Mouse (Mus musculus): ENCODE measurements around the gene Bhmt. TPM values are rescaled to one million over a fixed set of nuclear protein-coding genes. Genes with fewer than 3 reads are reported as not detected.

Bhmt gene
- total RNA-seq (2014; rRNA removed; ENCODE audit: low replicate concordance) (not detected in 2 replicates), polyA plus RNA-seq (2015; fragmentation: Nextera tagmentation; extraction: Ambion mirVana) (0.15 TPM in 1 of 2 replicates, not detected in the other)

GRCm38 (mm10) chr13:93637282-93638245 is at the start of gene Bhmt:
TSS of gene Bhmt (minus strand) at chr13:93637961.
- H3K4me3 ChIP-seq (ENCODE audit: low read depth, low read length) = no peak within 1 kb of the TSS
- H3K4me2 ChIP-seq (ENCODE audit: low read depth, low read length) = no peak within 1 kb of the TSS
- 66% methylated on average over 19 of the region's 19 CpGs for WGBS
- ATAC-seq (ENCODE audit: insufficient read depth, low read depth) (no peak), DNase-seq (ENCODE audit: low spot score) (no peak)
- H3K4me1 ChIP-seq (ENCODE audit: control insufficient read depth, insufficient read depth) = no peaks in the 10 kb centered on the region
- H3K9me3 ChIP-seq (replicated peaks; ENCODE audit: control insufficient read depth, low read length) = no peaks in the 10 kb centered on the region
- no peak within 1 kb of the TSS for H3K27ac ChIP-seq (ENCODE audit: low read depth)
- no peaks in the 10 kb centered on the region for H3K36me3 ChIP-seq (replicated peaks; ENCODE audit: control insufficient read depth, insufficient read depth, low read length)
- H3K27me3 ChIP-seq (ENCODE audit: control insufficient read depth, insufficient read depth, low read length) = no peaks in the 10 kb centered on the region
- no peak within 1 kb of the TSS for H3K9ac ChIP-seq (replicated peaks; ENCODE audit: low read depth, low read length)
- TF ChIP-seq CTCF (IDR thresholded peaks at IDR 0.05; ENCODE audit: low read depth) (no peak), EP300 (IDR thresholded peaks at IDR 0.05; ENCODE audit: low read depth) (no peak)

GRCm38 (mm10) chr13:93687321-93687720 is 49.6 kb upstream of the Bhmt start:
- WGBS = 21% methylated on average over 5 of the region's 5 CpGs
- Histone ChIP-seq H3K4me2 (ENCODE audit: low read depth, low read length) (no peak overlapping the region), H3K36me3 (replicated peaks; ENCODE audit: control insufficient read depth, insufficient read depth, low read length) (no peaks in the 10 kb centered on the region), H3K9me3 (replicated peaks; ENCODE audit: control insufficient read depth, low read length) (no peaks in the 10 kb centered on the region), H3K9ac (replicated peaks; ENCODE audit: low read depth, low read length) (no peak overlapping the region), H3K27ac (ENCODE audit: low read depth) (no peak overlapping the region), H3K4me1 (ENCODE audit: control insufficient read depth, insufficient read depth) (no peaks in the 10 kb centered on the region), H3K27me3 (ENCODE audit: control insufficient read depth, insufficient read depth, low read length) (no peaks in the 10 kb centered on the region), H3K4me3 (ENCODE audit: low read depth, low read length) (no peak overlapping the region)
- no peak for TF ChIP-seq EP300 (IDR thresholded peaks at IDR 0.05; ENCODE audit: low read depth)
- no peak for DNase-seq (ENCODE audit: low spot score)
- ATAC-seq (ENCODE audit: insufficient read depth, low read depth) = no peak

DNA sequence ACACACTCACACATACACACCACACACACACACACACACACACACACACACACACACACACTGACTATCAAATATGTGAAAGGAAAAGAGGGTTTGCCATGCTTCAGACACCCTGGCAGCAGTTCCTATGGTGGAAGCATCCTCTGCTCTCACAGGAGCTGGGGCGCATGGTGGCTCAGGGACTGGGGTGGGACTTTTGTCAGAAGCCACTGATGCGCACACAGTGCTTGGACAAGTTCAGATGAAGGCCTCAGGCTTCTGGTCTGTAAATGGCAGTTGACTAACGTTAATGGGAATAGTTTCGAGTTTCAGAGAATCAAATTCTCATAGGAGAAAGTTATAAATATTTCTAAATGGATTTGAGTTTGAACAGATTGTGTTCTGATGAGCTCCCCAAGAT is 47.5 kb upstream of the Bhmt start:
- TF ChIP-seq CTCF (IDR thresholded peaks at IDR 0.05; ENCODE audit: low read depth) = no peak
- no peak for TF ChIP-seq EP300 (IDR thresholded peaks at IDR 0.05; ENCODE audit: low read depth)
- H3K27ac ChIP-seq (ENCODE audit: low read depth) = no peak overlapping the region
- no peaks in the 10 kb centered on the region for H3K9me3 ChIP-seq (replicated peaks; ENCODE audit: control insufficient read depth, low read length)
- no peak for DNase-seq (ENCODE audit: low spot score)
- no peaks in the 10 kb centered on the region for H3K27me3 ChIP-seq (ENCODE audit: control insufficient read depth, insufficient read depth, low read length)
- 88% methylated on average over 4 of the region's 4 CpGs for WGBS
- H3K4me2 ChIP-seq (ENCODE audit: low read depth, low read length) = no peak overlapping the region
- H3K9ac ChIP-seq (replicated peaks; ENCODE audit: low read depth, low read length) = no peak overlapping the region
- no peaks in the 10 kb centered on the region for H3K4me1 ChIP-seq (ENCODE audit: control insufficient read depth, insufficient read depth)
- ATAC-seq (ENCODE audit: insufficient read depth, low read depth) = no peak
- H3K4me3 ChIP-seq (ENCODE audit: low read depth, low read length) = no peak overlapping the region
- H3K36me3 ChIP-seq (replicated peaks; ENCODE audit: control insufficient read depth, insufficient read depth, low read length) = no peaks in the 10 kb centered on the region

GRCm38 (mm10) chr13:93683336-93683735 is 45.6 kb upstream of the Bhmt start:
- Histone ChIP-seq H3K4me2 (ENCODE audit: low read depth, low read length) (no peak overlapping the region), H3K27ac (ENCODE audit: low read depth) (no peak overlapping the region), H3K27me3 (ENCODE audit: control insufficient read depth, insufficient read depth, low read length) (no peaks in the 10 kb centered on the region), H3K4me3 (ENCODE audit: low read depth, low read length) (no peak overlapping the region), H3K4me1 (ENCODE audit: control insufficient read depth, insufficient read depth) (no peaks in the 10 kb centered on the region), H3K9ac (replicated peaks; ENCODE audit: low read depth, low read length) (no peak overlapping the region), H3K9me3 (replicated peaks; ENCODE audit: control insufficient read depth, low read length) (no peaks in the 10 kb centered on the region), H3K36me3 (replicated peaks; ENCODE audit: control insufficient read depth, insufficient read depth, low read length) (no peaks in the 10 kb centered on the region)
- ATAC-seq (ENCODE audit: insufficient read depth, low read depth) (no peak), DNase-seq (ENCODE audit: low spot score) (no peak)
- TF ChIP-seq CTCF (IDR thresholded peaks at IDR 0.05; ENCODE audit: low read depth) = no peak
- TF ChIP-seq EP300 (IDR thresholded peaks at IDR 0.05; ENCODE audit: low read depth) = no peak

- peaks cover 10% of the 10 kb centered on the region; the same call in 1 of the 2 replicates for H3K27me3 ChIP-seq (ENCODE audit: control insufficient read depth, insufficient read depth, low read length)
- TF ChIP-seq EP300 (IDR thresholded peaks at IDR 0.05; ENCODE audit: low read depth) = no peak
- no peak for TF ChIP-seq CTCF (IDR thresholded peaks at IDR 0.05; ENCODE audit: low read depth)
- no peaks in the 10 kb centered on the region for H3K36me3 ChIP-seq (replicated peaks; ENCODE audit: control insufficient read depth, insufficient read depth, low read length)
- H3K4me1 ChIP-seq (ENCODE audit: control insufficient read depth, insufficient read depth) = no peaks in the 10 kb centered on the region
- H3K9me3 ChIP-seq (replicated peaks; ENCODE audit: control insufficient read depth, low read length) = no peaks in the 10 kb centered on the region
- no peak for DNase-seq (ENCODE audit: low spot score)
- H3K4me2 ChIP-seq (ENCODE audit: low read depth, low read length) = no peak overlapping the region
- H3K9ac ChIP-seq (replicated peaks; ENCODE audit: low read depth, low read length) = no peak overlapping the region
- H3K27ac ChIP-seq (ENCODE audit: low read depth) = no peak overlapping the region
- H3K4me3 ChIP-seq (ENCODE audit: low read depth, low read length) = no peak overlapping the region
- no peak for ATAC-seq (ENCODE audit: insufficient read depth, low read depth)
- 49% methylated on average over 9 of the region's 9 CpGs for WGBS
Observed at GRCm38 (mm10) chr13:93676864-93677263, 39.1 kb upstream of the Bhmt start.

Data from heart, postnatal 0 days (tissue).